Mouse (Mus musculus): Measurements from ENCODE around the gene Farp1. TPM values are rescaled to one million over a fixed set of nuclear protein-coding genes. Genes with fewer than 3 reads are reported as not detected.

Farp1 gene
- polyA plus RNA-seq, 1 experiment from 2014 or later, result 33.8 TPM

- WGBS, result 88% methylated on average over 8 of the region's 8 CpGs
Observed at GRCm38 (mm10) chr14:121291881-121292280, 256.9 kb downstream of the Farp1 start.

GRCm38 (mm10) chr14:121292391-121292790, 257.4 kb downstream of the Farp1 start:
- Histone ChIP-seq H3K4me3 (ENCODE audit: low read depth, low read length) (no peak overlapping the region), H3K4me2 (ENCODE audit: low read depth, low read length, severe bottlenecking) (no peak overlapping the region), H3K9me3 (ENCODE audit: control insufficient read depth, low read length) (no peaks in the 10 kb centered on the region), H3K4me1 (replicated peaks; ENCODE audit: control insufficient read depth, insufficient read depth, low read length) (no peaks in the 10 kb centered on the region), H3K27me3 (ENCODE audit: control insufficient read depth, insufficient read depth, low read length) (no peaks in the 10 kb centered on the region), H3K36me3 (ENCODE audit: control insufficient read depth, insufficient read depth, low read length) (peaks cover 2% of the 10 kb centered on the region; the same call in 1 of the 2 replicates), H3K9ac (ENCODE audit: low read length) (no peak overlapping the region), H3K27ac (ENCODE audit: low read depth, low read length) (no peak overlapping the region)
- ATAC-seq (replicated peaks; ENCODE audit: low FRiP score) (no peak), DNase-seq (ENCODE audit: low spot score) (no peak)
- 90% methylated on average over 3 of the region's 3 CpGs for WGBS

More at GRCm38 (mm10) chr14:121291881-121292280, 256.9 kb downstream of the Farp1 start:
- H3K27ac ChIP-seq (ENCODE audit: low read depth, low read length), result no peak overlapping the region
- peaks cover 2% of the 10 kb centered on the region; the same call in 1 of the 2 replicates for H3K36me3 ChIP-seq (ENCODE audit: control insufficient read depth, insufficient read depth, low read length)
- H3K27me3 ChIP-seq (ENCODE audit: control insufficient read depth, insufficient read depth, low read length), result no peaks in the 10 kb centered on the region
- H3K9ac ChIP-seq (ENCODE audit: low read length), result no peak overlapping the region
- no peaks in the 10 kb centered on the region for H3K4me1 ChIP-seq (replicated peaks; ENCODE audit: control insufficient read depth, insufficient read depth, low read length)
- ATAC-seq (replicated peaks; ENCODE audit: low FRiP score) (no peak), DNase-seq (ENCODE audit: low spot score) (no peak)
- H3K9me3 ChIP-seq (ENCODE audit: control insufficient read depth, low read length), result no peaks in the 10 kb centered on the region
- no peak overlapping the region for H3K4me3 ChIP-seq (ENCODE audit: low read depth, low read length)
- H3K4me2 ChIP-seq (ENCODE audit: low read depth, low read length, severe bottlenecking), result no peak overlapping the region

- no peak overlapping the region for H3K4me3 ChIP-seq (ENCODE audit: low read depth, low read length)
- H3K9me3 ChIP-seq (ENCODE audit: control insufficient read depth, low read length), result no peaks in the 10 kb centered on the region
- ATAC-seq (replicated peaks; ENCODE audit: low FRiP score), result no peak
- no peak overlapping the region for H3K4me2 ChIP-seq (ENCODE audit: low read depth, low read length, severe bottlenecking)
- WGBS, result 93% methylated on average over 12 of the region's 12 CpGs
- DNase-seq (ENCODE audit: low spot score), result no peak
- peaks cover 2% of the 10 kb centered on the region; the same call in 1 of the 2 replicates for H3K36me3 ChIP-seq (ENCODE audit: control insufficient read depth, insufficient read depth, low read length)
- H3K9ac ChIP-seq (ENCODE audit: low read length), result no peak overlapping the region
- no peaks in the 10 kb centered on the region for H3K4me1 ChIP-seq (replicated peaks; ENCODE audit: control insufficient read depth, insufficient read depth, low read length)
- H3K27ac ChIP-seq (ENCODE audit: low read depth, low read length), result no peak overlapping the region
- no peaks in the 10 kb centered on the region for H3K27me3 ChIP-seq (ENCODE audit: control insufficient read depth, insufficient read depth, low read length)
Observed at GRCm38 (mm10) chr14:121294484-121294883, 259.5 kb downstream of the Farp1 start.

GRCm38 (mm10) chr14:121297103-121297502, 262.1 kb downstream of the Farp1 start:
- no peak for ATAC-seq (replicated peaks; ENCODE audit: low FRiP score)
- H3K36me3 ChIP-seq (ENCODE audit: control insufficient read depth, insufficient read depth, low read length), result no peaks in the 10 kb centered on the region; the same call in 1 of the 2 replicates

GRCm38 (mm10) chr14:121298537-121298936, 263.5 kb downstream of the Farp1 start:
- H3K36me3 ChIP-seq (ENCODE audit: control insufficient read depth, insufficient read depth, low read length), result no peaks in the 10 kb centered on the region; the same call in 1 of the 2 replicates

More at GRCm38 (mm10) chr14:121297103-121297502, 262.1 kb downstream of the Farp1 start:
- no peak for DNase-seq (ENCODE audit: low spot score)
- 92% methylated on average over 6 of the region's 6 CpGs for WGBS
- no peaks in the 10 kb centered on the region for H3K27me3 ChIP-seq (ENCODE audit: control insufficient read depth, insufficient read depth, low read length)
- H3K9me3 ChIP-seq (ENCODE audit: control insufficient read depth, low read length), result no peaks in the 10 kb centered on the region
- H3K4me1 ChIP-seq (replicated peaks; ENCODE audit: control insufficient read depth, insufficient read depth, low read length), result no peaks in the 10 kb centered on the region
- no peak overlapping the region for H3K4me2 ChIP-seq (ENCODE audit: low read depth, low read length, severe bottlenecking)
- H3K4me3 ChIP-seq (ENCODE audit: low read depth, low read length), result no peak overlapping the region
- H3K9ac ChIP-seq (ENCODE audit: low read length), result no peak overlapping the region
- no peak overlapping the region for H3K27ac ChIP-seq (ENCODE audit: low read depth, low read length)

GRCm38 (mm10) chr14:121299093-121299492, 264.1 kb downstream of the Farp1 start:
- no peak overlapping the region for H3K9ac ChIP-seq (ENCODE audit: low read length)
- no peaks in the 10 kb centered on the region for H3K27me3 ChIP-seq (ENCODE audit: control insufficient read depth, insufficient read depth, low read length)
- no peak for ATAC-seq (replicated peaks; ENCODE audit: low FRiP score)
- no peaks in the 10 kb centered on the region for H3K4me1 ChIP-seq (replicated peaks; ENCODE audit: control insufficient read depth, insufficient read depth, low read length)
- DNase-seq (ENCODE audit: low spot score), result no peak
- no peak overlapping the region for H3K4me2 ChIP-seq (ENCODE audit: low read depth, low read length, severe bottlenecking)
- 94% methylated on average over 9 of the region's 9 CpGs for WGBS
- no peaks in the 10 kb centered on the region; the same call in 1 of the 2 replicates for H3K36me3 ChIP-seq (ENCODE audit: control insufficient read depth, insufficient read depth, low read length)
- no peak overlapping the region for H3K27ac ChIP-seq (ENCODE audit: low read depth, low read length)
- H3K9me3 ChIP-seq (ENCODE audit: control insufficient read depth, low read length), result no peaks in the 10 kb centered on the region
- no peak overlapping the region for H3K4me3 ChIP-seq (ENCODE audit: low read depth, low read length)

More at GRCm38 (mm10) chr14:121298537-121298936, 263.5 kb downstream of the Farp1 start:
- ATAC-seq (replicated peaks; ENCODE audit: low FRiP score), result no peak
- Histone ChIP-seq H3K4me1 (replicated peaks; ENCODE audit: control insufficient read depth, insufficient read depth, low read length) (no peaks in the 10 kb centered on the region), H3K9me3 (ENCODE audit: control insufficient read depth, low read length) (no peaks in the 10 kb centered on the region), H3K27me3 (ENCODE audit: control insufficient read depth, insufficient read depth, low read length) (no peaks in the 10 kb centered on the region), H3K4me2 (ENCODE audit: low read depth, low read length, severe bottlenecking) (no peak overlapping the region), H3K4me3 (ENCODE audit: low read depth, low read length) (no peak overlapping the region), H3K27ac (ENCODE audit: low read depth, low read length) (no peak overlapping the region), H3K9ac (ENCODE audit: low read length) (no peak overlapping the region)
- DNase-seq (ENCODE audit: low spot score), result no peak
- 90% methylated on average over 5 of the region's 5 CpGs for WGBS

- no peak overlapping the region for H3K9ac ChIP-seq (ENCODE audit: low read length)
- H3K9me3 ChIP-seq (ENCODE audit: control insufficient read depth, low read length), result no peaks in the 10 kb centered on the region
- ATAC-seq (replicated peaks; ENCODE audit: low FRiP score) (no peak), DNase-seq (ENCODE audit: low spot score) (no peak)
- 0 out of 2 replicates have a peak, but pooled peaks cover 3% of the 10 kb centered on the region for H3K4me1 ChIP-seq (replicated peaks; ENCODE audit: control insufficient read depth, insufficient read depth, low read length)
- no peaks in the 10 kb centered on the region; the same call in 1 of the 2 replicates for H3K36me3 ChIP-seq (ENCODE audit: control insufficient read depth, insufficient read depth, low read length)
- H3K27me3 ChIP-seq (ENCODE audit: control insufficient read depth, insufficient read depth, low read length), result no peaks in the 10 kb centered on the region
- H3K4me3 ChIP-seq (ENCODE audit: low read depth, low read length), result no peak overlapping the region
- H3K4me2 ChIP-seq (ENCODE audit: low read depth, low read length, severe bottlenecking), result no peak overlapping the region
- 59% methylated on average over 7 of the region's 7 CpGs for WGBS
- H3K27ac ChIP-seq (ENCODE audit: low read depth, low read length), result no peak overlapping the region
Observed at GRCm38 (mm10) chr14:121304523-121304922, 269.5 kb downstream of the Farp1 start.

GRCm38 (mm10) chr14:121305316-121306064, 270.5 kb downstream of the Farp1 start:
- Histone ChIP-seq H3K27ac (ENCODE audit: low read depth, low read length) (no peak overlapping the region), H3K27me3 (ENCODE audit: control insufficient read depth, insufficient read depth, low read length) (no peaks in the 10 kb centered on the region), H3K4me1 (replicated peaks; ENCODE audit: control insufficient read depth, insufficient read depth, low read length) (peaks cover 3% of the 10 kb centered on the region; the same call in 1 of the 2 replicates), H3K4me2 (ENCODE audit: low read depth, low read length, severe bottlenecking) (no peak overlapping the region), H3K9me3 (ENCODE audit: control insufficient read depth, low read length) (no peaks in the 10 kb centered on the region), H3K36me3 (ENCODE audit: control insufficient read depth, insufficient read depth, low read length) (no peaks in the 10 kb centered on the region; the same call in 1 of the 2 replicates), H3K9ac (ENCODE audit: low read length) (no peak overlapping the region), H3K4me3 (ENCODE audit: low read depth, low read length) (no peak overlapping the region)
- ATAC-seq (replicated peaks; ENCODE audit: low FRiP score) (no peak), DNase-seq (ENCODE audit: low spot score) (no peak)
- 60% methylated on average over 8 of the region's 8 CpGs for WGBS

All from forebrain, embryonic 11.5 days (tissue).